Mouse (Mus musculus) MEL-GATA-1-ER (cell line): ENCODE results near the gene U2surp.
"Not testable (repeated sequence)": the region's sequence is repeated elsewhere in the genome, so short reads cannot be mapped to it uniquely, and the experiment has no call there.

Experiments
- DNase-seq: peaks from one replicate; pipeline ENCODE4 v3.0.0-alpha.2; 2012; ENCODE audit warnings: low read depth; ENCODE audit errors: extremely low read depth

Gene U2surp

GRCm38 (mm10) chr9:95539176-95539800 lies 27.5 kb upstream of the U2surp start:
- DNase-seq, result no peak

GRCm38 (mm10) chr9:95533817-95534216 lies 22.0 kb upstream of the U2surp start:
- DNase-seq, result no peak

GRCm38 (mm10) chr9:95531144-95531543 lies 19.3 kb upstream of the U2surp start:
- DNase-seq, result no peak

GRCm38 (mm10) chr9:95527676-95528075 lies 15.9 kb upstream of the U2surp start:
- DNase-seq, result no peak

- DNase-seq, result no peak
These were observed 14.2 kb upstream of the U2surp start for GRCm38 (mm10) chr9:95525961-95526360.

GRCm38 (mm10) chr9:95525376-95525775 lies 13.6 kb upstream of the U2surp start:
- no peak for DNase-seq

GRCm38 (mm10) chr9:95522561-95522960 lies 10.8 kb upstream of the U2surp start:
- no peak for DNase-seq

- DNase-seq, result no peak
These were observed 9.8 kb upstream of the U2surp start for GRCm38 (mm10) chr9:95521566-95521965.

GRCm38 (mm10) chr9:95521031-95521430 lies 9.2 kb upstream of the U2surp start:
- no peak for DNase-seq

GRCm38 (mm10) chr9:95520563-95520962 lies 8.8 kb upstream of the U2surp start:
- DNase-seq, result no peak

- DNase-seq, result not testable (repeated sequence)
These were observed 2.6 kb upstream of the U2surp start for GRCm38 (mm10) chr9:95514361-95514760.

GRCm38 (mm10) chr9:95513776-95514175 lies 2.0 kb upstream of the U2surp start:
- no peak for DNase-seq

GRCm38 (mm10) chr9:95512331-95513030 lies 685 bp upstream of the U2surp start:
- no peak for DNase-seq

- no peak for DNase-seq
These were observed 947 bp downstream of the U2surp start for GRCm38 (mm10) chr9:95510693-95511404.

GRCm38 (mm10) chr9:95505666-95506065 lies 6.1 kb downstream of the U2surp start:
- no peak for DNase-seq

- no peak for DNase-seq
These were observed 11.9 kb downstream of the U2surp start for GRCm38 (mm10) chr9:95499848-95500247.

GRCm38 (mm10) chr9:95495038-95495437 lies 16.8 kb downstream of the U2surp start:
- no peak for DNase-seq

GRCm38 (mm10) chr9:95493393-95493792 lies 18.4 kb downstream of the U2surp start:
- no peak for DNase-seq

GRCm38 (mm10) chr9:95490003-95490402 lies 21.8 kb downstream of the U2surp start:
- DNase-seq, result no peak

- no peak for DNase-seq
These were observed 22.9 kb downstream of the U2surp start for GRCm38 (mm10) chr9:95488861-95489260.

- DNase-seq, result no peak
These were observed 31.8 kb downstream of the U2surp start for GRCm38 (mm10) chr9:95479981-95480380.

- no peak for DNase-seq
These were observed 33.4 kb downstream of the U2surp start for GRCm38 (mm10) chr9:95478443-95478842.
